Mouse (Mus musculus) layer of hippocampus, adult 6 months (tissue): ENCODE data around the gene Olfr1361. TPM values are rescaled to one million over a fixed set of nuclear protein-coding genes. Genes with fewer than 3 reads are reported as not detected.

Experiments used
- long read RNA-seq, 2 experiments: library from polyadenylated mRNA; unstranded; transcript quantifications; one replicate each; pipeline ENCODE4 v2.0.0; 2019 to 2020
- polyA plus RNA-seq: library from polyadenylated mRNA; unstranded; fragments of <200 nt; fragmentation: Nextera tagmentation; gene quantifications from 2 replicates; pipeline ENCODE4 v1.2.3, GENCODE M21; 2021

The Olfr1361 gene
- not detected in 2 replicates for polyA plus RNA-seq
- long read RNA-seq, experiment 1, result 0 reads
- long read RNA-seq, experiment 2, result 0 reads

GRCm38 (mm10) chr13:21663286-21663685 is at the start of gene Olfr1361:
Olfr1361 (minus strand) TSS chr13:21663386.

GRCm38 (mm10) chr13:21697811-21698210 is 34.6 kb upstream of the Olfr1361 start, which contains the start of gene Olfr1359:
Olfr1359 (plus strand) TSS chr13:21698111.

GRCm38 (mm10) chr13:21677305-21677704 is 14.1 kb upstream of the Olfr1361 start, which contains the start of gene Olfr1360:
Olfr1360 (minus strand) TSS chr13:21677405.

GRCm38 (mm10) chr13:21642418-21642817 is 20.8 kb downstream of the Olfr1361 start, which contains the start of gene Olfr11:
Olfr11 (minus strand) TSS chr13:21642518.

GRCm38 (mm10) chr13:21613922-21614321 is 49.3 kb downstream of the Olfr1361 start, which contains the start of gene Olfr1362:
Olfr1362 (minus strand) TSS chr13:21614022.

Other genes with a start within 250 kb of the Olfr1361 start
- gene Pgbd1, start 222.3 kb downstream of the Olfr1361 start, polyA plus RNA-seq, result 0.99 and 1.1 TPM in 2 replicates
- 39.6 and 60.7 TPM in 2 replicates for gene Zscan26, start 209.7 kb downstream of the Olfr1361 start, polyA plus RNA-seq
- 1.4 and 1.6 TPM in 2 replicates for gene Nkapl, start 194.9 kb downstream of the Olfr1361 start, polyA plus RNA-seq
- gene Zkscan4, start 184.5 kb downstream of the Olfr1361 start, polyA plus RNA-seq, result 3.1 and 3.3 TPM in 2 replicates
- gene Gm10065, start 183.9 kb downstream of the Olfr1361 start, polyA plus RNA-seq, result 1.8 TPM in 1 of 2 replicates, not detected in the other
- gene AK157302, start 168.2 kb downstream of the Olfr1361 start, polyA plus RNA-seq, result 1.8 and 2.1 TPM in 2 replicates
- 13.0 and 13.4 TPM in 2 replicates for gene Gm11273, start 162.0 kb downstream of the Olfr1361 start, polyA plus RNA-seq
- gene Zkscan8, start 132.3 kb downstream of the Olfr1361 start, polyA plus RNA-seq, result 1.6 and 2.7 TPM in 2 replicates
- gene Olfr1366, start 120.6 kb downstream of the Olfr1361 start, polyA plus RNA-seq, result 0.10 TPM in 1 of 2 replicates, not detected in the other
- gene Olfr1535, start 103.5 kb downstream of the Olfr1361 start, polyA plus RNA-seq, result 0.06 TPM in 1 of 2 replicates, not detected in the other
- not detected in 2 replicates for gene Olfr1364, start 81.6 kb downstream of the Olfr1361 start, polyA plus RNA-seq
- gene Olfr1362, start 49.4 kb downstream of the Olfr1361 start, polyA plus RNA-seq, result not detected in 2 replicates
- gene Olfr11, start 20.9 kb downstream of the Olfr1361 start, polyA plus RNA-seq, result not detected in 2 replicates
- gene Olfr1360, start 14.0 kb upstream of the Olfr1361 start, polyA plus RNA-seq, result not detected in 2 replicates
- gene Olfr1359, start 34.7 kb upstream of the Olfr1361 start, polyA plus RNA-seq, result not detected in 2 replicates
- gene Hist1h2bl, start 52.8 kb upstream of the Olfr1361 start, polyA plus RNA-seq, result 0.80 and 1.4 TPM in 2 replicates
- gene Hist1h2ai, start 53.0 kb upstream of the Olfr1361 start, polyA plus RNA-seq, result 1.4 TPM in 1 of 2 replicates, not detected in the other
- gene Hist1h3h, start 54.3 kb upstream of the Olfr1361 start, polyA plus RNA-seq, result not detected in 2 replicates
- gene Hist1h2bm, start 58.7 kb upstream of the Olfr1361 start, polyA plus RNA-seq, result 0.44 TPM in 1 of 2 replicates, not detected in the other
- gene Hist1h4j, start 71.7 kb upstream of the Olfr1361 start, polyA plus RNA-seq, result 1.3 and 2.3 TPM in 2 replicates
- 3.9 and 4.5 TPM in 2 replicates for gene Hist1h4k, start 87.1 kb upstream of the Olfr1361 start, polyA plus RNA-seq
- gene Hist1h2ak, start 90.4 kb upstream of the Olfr1361 start, polyA plus RNA-seq, result 1.2 TPM in 1 of 2 replicates, not detected in the other
- gene Hist1h2bn, start 90.7 kb upstream of the Olfr1361 start, polyA plus RNA-seq, result 1.3 and 2.1 TPM in 2 replicates
- 0.41 and 1.0 TPM in 2 replicates for gene Hist1h1b, start 117.2 kb upstream of the Olfr1361 start, polyA plus RNA-seq
- gene Hist1h3i, start 120.0 kb upstream of the Olfr1361 start, polyA plus RNA-seq, result 1.8 and 4.4 TPM in 2 replicates
- gene Hist1h2an, start 123.8 kb upstream of the Olfr1361 start, polyA plus RNA-seq, result not detected in 2 replicates
- not detected in 2 replicates for gene Hist1h2bp, start 124.1 kb upstream of the Olfr1361 start, polyA plus RNA-seq
- 1.3 and 1.5 TPM in 2 replicates for gene Hist1h2bq, start 146.8 kb upstream of the Olfr1361 start, polyA plus RNA-seq
- not detected in 2 replicates for gene Hist1h2ao, start 147.1 kb upstream of the Olfr1361 start, polyA plus RNA-seq
- gene Hist1h4m, start 148.4 kb upstream of the Olfr1361 start, polyA plus RNA-seq, result 3.4 and 7.0 TPM in 2 replicates
- 2.8 and 2.9 TPM in 2 replicates for gene Hist1h4n, start 168.8 kb upstream of the Olfr1361 start, polyA plus RNA-seq
- 64.1 and 77.9 TPM in 2 replicates for gene Hist1h2ap, start 170.1 kb upstream of the Olfr1361 start, polyA plus RNA-seq
- gene Hist1h2br, start 170.4 kb upstream of the Olfr1361 start, polyA plus RNA-seq, result 1.2 TPM in 1 of 2 replicates, not detected in the other